Mouse (Mus musculus) gastrocnemius, postnatal 10 days (tissue): ENCODE measurements around the gene Gm17581. TPM values are rescaled to one million over a fixed set of nuclear protein-coding genes. Genes with fewer than 3 reads are reported as not detected.

Experiments used
- DNase-seq: peaks from one replicate; pipeline ENCODE4 v3.0.0; 2021; ENCODE audit warnings: mixed read lengths
- total RNA-seq, 2 experiments: library from RNA; stranded (reverse); gene quantifications; 2 replicates each; pipeline ENCODE4 v1.2.3; 2021

Gm17581 gene
- total RNA-seq, 2 experiments from 2014 or later, result not detected

- no peak for DNase-seq
Observed at GRCm38 (mm10) chr2:155691336-155691722, 44.3 kb downstream of the Gm17581 start.

DNA sequence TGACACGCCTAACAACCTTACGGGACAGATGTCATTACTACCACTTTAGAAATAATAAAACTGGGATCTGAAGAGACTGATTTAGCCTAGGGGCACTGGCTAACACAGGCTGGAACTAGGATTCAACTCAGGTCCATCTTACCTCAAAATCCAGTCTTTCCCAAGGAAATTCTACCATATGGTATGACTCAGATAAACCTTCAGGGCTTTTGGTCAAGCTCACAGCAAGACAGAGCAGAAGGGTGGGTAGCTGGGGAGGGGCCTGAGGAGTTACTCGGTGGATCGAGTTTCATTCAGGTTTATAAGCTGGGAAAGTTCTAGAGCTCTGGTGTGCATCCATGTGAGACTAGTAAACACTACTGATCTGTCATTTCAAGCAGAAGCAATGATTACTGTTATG, 46.5 kb downstream of the Gm17581 start:
- no peak for DNase-seq

DNA sequence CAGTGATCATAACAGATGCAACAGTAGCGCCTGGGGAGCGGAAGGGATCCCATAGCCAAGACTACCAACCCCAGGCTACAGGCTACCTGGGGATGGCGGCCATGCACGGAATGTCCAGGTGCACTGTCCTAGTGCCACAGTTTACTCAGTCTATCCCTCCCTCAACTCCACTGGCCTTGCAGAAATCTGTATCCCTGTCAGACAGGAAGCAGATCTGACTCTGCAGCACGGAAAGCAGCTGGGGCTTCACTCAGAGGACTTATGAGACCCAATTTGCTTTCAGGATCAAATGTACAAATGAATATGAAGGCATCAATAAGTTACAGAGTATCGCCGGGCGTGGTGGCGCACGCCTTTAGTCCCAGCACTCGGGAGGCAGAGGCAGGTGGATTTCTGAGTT, 47.9 kb downstream of the Gm17581 start:
- no peak for DNase-seq

GRCm38 (mm10) chr2:155686572-155686971, 49.1 kb downstream of the Gm17581 start:
- no peak for DNase-seq

Other genes starting within 250 kb of the Gm17581 start
- 10 to 100 TPM; 28.4 to 33.4 TPM for gene Acss2, start 217.9 kb downstream of the Gm17581 start, total RNA-seq
- gene Ggt7, start 217.6 kb downstream of the Gm17581 start, total RNA-seq, result 1 to 10 TPM; 1.0 to 1.1 TPM
- gene Gss, start 143.1 kb downstream of the Gm17581 start, total RNA-seq, result 10 to 100 TPM in 1 of 2 experiments, 1 to 10 TPM in 1; 9.2 to 10.4 TPM
- gene Myh7b, start 124.7 kb downstream of the Gm17581 start, total RNA-seq, result 1 to 10 TPM; 1.3 to 2.3 TPM
- 10 to 100 TPM; 83.4 to 94.8 TPM for gene Trpc4ap, start 43.5 kb downstream of the Gm17581 start, total RNA-seq
- 1 to 10 TPM; 7.2 to 9.0 TPM for gene Edem2, start 6.4 kb downstream of the Gm17581 start, total RNA-seq
- gene Procr, start 15.3 kb upstream of the Gm17581 start, total RNA-seq, result 10 to 100 TPM; 11.7 to 11.9 TPM
- under 1 TPM in 1 of 2 experiments, not detected in 1; 0.11 TPM for gene Mmp24, start 39.5 kb upstream of the Gm17581 start, total RNA-seq
- gene BC029722, start 83.6 kb upstream of the Gm17581 start, total RNA-seq, result 10 to 100 TPM; 14.3 to 16.9 TPM
- gene Eif6, start 91.1 kb upstream of the Gm17581 start, total RNA-seq, result 10 to 100 TPM; 58.0 to 63.8 TPM
- gene Fam83c, start 99.0 kb upstream of the Gm17581 start, total RNA-seq, result not detected
- 100 to 1,000 TPM in 1 of 2 experiments, 10 to 100 TPM in 1; 92.3 to 108 TPM for gene Uqcc1, start 194.4 kb upstream of the Gm17581 start, total RNA-seq
- not detected for gene Gm15557, start 204.9 kb upstream of the Gm17581 start, total RNA-seq
- under 1 TPM in 1 of 2 experiments, not detected in 1; 0.14 TPM for gene Gdf5, start 209.5 kb upstream of the Gm17581 start, total RNA-seq
- gene Cep250, start 220.6 kb upstream of the Gm17581 start, total RNA-seq, result 10 to 100 TPM in 1 of 2 experiments, 1 to 10 TPM in 1; 7.8 to 11.7 TPM